Mouse (Mus musculus) common myeloid progenitor, adult 5-6 weeks (primary cell): Measurements from ENCODE around the gene T2. TPM values are rescaled to one million over a fixed set of nuclear protein-coding genes. Genes with fewer than 3 reads are reported as not detected.
"Not testable (repeated sequence)": the region's sequence is repeated elsewhere in the genome, so short reads cannot be mapped to it uniquely, and the experiment has no call there.

ENCODE experiments used
- ATAC-seq: replicated peaks from 2 replicates; pipeline ENCODE4 v1.8.0; 2016; ENCODE audit warnings: low read depth, mild to moderate bottlenecking, moderate TSS enrichment, inconsistent platforms; ENCODE audit not compliant: poor library complexity, severe bottlenecking
- total RNA-seq: library from RNA; stranded (forward); fragments of 200-1000, 187-1606 nt; gene quantifications from 2 replicates; pipeline ENCODE4 v1.2.3, GENCODE M21; 2017

T2 gene
- total RNA-seq, 1 experiment from 2014 or later = not detected

GRCm38 (mm10) chr17:8361281-8362103 lies 5.7 kb downstream of the T2 start:
- ATAC-seq = peak; percentile 54

DNA sequence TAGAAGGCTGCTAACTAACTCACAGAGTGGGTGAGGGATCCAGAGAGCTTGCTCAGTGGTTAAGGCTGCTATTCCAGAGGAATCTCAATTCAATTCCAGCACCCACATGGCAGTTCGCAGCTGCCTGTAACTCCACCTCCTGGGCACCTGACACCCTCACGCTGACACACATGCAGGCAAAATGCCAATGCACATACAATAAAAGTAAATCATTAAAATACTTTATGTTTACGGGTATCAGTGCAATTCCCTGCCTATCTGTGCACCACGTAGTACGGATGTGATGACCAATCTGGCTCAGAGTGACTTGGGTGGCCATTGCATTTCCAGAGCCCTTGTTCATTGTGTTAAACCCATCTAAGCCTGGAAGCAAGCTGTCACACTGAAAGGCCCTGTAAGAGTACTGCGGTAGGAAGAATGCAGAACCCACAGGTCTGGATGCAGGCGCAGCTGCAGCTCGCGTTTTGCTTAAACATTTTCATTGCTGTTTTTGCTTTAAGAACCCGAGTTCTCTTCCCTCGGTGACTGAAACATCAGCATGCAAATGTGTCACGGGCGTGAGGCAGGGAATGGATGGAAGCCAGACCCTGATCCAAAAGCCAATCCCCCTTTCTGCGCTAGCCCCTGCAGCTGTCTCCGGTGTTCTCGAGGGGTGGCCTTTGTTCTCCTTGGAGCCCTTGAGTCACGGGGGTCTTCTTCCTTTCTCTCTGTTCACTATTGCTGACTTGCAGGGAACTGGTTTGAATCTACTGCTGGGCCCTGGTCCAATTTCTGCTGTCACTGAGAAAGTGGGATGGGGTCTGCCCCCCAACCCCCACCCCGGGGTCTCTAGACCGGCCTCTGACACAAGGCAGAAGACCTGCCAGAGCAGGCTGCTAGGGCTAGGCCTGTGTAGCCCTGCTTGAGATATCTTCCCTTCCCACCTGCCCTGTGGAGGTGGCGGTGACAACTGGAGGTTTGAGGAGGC lies 12.0 kb downstream of the T2 start:
- no peak for ATAC-seq

DNA sequence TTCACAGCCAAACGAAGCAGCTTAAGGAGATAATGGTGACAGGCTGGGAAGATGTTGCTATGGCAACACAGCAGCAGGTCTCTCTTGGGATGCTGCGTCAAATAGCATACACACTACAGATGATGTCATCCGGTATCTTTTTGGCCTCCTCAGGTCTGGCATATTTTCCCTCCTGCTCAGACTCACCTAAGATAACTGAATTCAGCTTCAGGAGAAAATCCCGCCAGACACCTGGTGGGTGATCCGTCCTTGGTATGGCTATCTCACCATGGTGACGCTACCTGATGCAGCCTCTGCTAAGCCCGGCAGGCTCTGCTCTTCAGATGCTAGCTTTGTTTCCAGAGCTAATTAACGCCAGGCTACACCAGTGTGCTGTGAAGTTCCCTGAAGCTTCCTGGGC lies 12.8 kb downstream of the T2 start:
- ATAC-seq = no peak

DNA sequence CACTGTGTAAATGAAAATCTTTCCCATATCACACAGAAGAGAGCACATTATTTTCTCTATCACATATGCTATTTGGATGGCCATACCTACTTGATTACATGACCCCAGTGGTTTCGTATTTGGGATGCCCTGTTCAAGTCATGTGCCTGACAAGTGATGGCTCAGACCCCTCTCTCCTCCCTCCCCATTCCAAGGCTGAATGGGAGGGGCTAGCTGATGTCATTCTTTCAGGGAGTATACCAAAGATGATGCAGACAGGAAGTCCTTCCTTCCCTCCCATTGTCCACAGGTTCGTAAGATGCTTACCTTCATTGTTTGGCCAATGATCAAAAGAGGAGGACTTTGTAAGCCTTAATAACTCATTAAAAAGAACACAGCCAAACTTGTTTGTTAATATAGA lies 13.4 kb downstream of the T2 start:
- no peak for ATAC-seq

DNA sequence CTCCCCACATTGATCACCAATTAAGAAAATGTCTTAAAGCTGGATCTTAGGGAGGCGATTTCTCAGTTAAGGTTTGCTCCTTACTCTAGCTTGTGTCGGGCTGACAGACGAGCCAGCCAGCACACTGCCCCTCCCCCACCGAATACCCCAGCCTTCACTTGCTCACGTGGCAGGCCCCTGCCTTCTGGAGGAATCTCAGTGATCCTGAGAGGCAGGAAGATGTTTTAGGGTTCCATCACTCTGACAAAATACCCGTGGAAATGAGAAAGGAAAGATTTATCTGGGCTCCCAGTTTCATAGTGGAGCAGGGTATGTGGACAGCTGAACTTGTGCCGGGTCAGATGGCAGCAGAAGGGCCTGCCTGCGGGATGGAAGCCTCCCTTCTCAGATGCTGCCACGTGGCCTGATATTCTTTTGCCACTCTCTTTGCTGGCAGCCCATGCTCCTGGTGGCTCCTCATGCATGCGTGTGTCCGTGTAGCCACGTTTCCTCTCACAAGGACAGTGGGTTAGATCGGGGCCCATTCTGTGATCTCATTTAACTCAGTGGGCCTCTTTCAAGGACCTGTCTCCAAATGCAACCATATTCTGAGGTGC lies 14.9 kb downstream of the T2 start:
- no peak for ATAC-seq

DNA sequence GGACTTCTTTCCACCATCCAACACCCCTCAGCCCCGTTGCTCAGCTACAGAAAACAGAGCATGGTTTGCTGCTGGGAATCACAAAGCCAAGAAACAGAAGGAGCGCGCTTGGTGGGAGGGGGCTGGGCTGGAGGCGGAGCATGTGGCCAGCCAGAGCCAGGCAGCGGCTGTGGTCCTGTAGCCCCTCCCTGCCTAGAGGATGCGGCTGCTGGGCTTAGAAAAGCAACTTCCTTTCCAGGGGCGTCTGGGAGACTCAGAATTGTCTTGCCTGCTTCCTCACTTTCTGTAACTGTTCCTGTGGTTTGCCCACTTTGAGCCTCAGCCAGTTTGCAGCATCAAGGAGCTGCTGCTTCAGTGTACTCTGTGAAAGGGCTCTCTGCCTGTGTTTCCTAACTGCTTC lies 16.0 kb downstream of the T2 start:
- ATAC-seq = peak; percentile 92

DNA sequence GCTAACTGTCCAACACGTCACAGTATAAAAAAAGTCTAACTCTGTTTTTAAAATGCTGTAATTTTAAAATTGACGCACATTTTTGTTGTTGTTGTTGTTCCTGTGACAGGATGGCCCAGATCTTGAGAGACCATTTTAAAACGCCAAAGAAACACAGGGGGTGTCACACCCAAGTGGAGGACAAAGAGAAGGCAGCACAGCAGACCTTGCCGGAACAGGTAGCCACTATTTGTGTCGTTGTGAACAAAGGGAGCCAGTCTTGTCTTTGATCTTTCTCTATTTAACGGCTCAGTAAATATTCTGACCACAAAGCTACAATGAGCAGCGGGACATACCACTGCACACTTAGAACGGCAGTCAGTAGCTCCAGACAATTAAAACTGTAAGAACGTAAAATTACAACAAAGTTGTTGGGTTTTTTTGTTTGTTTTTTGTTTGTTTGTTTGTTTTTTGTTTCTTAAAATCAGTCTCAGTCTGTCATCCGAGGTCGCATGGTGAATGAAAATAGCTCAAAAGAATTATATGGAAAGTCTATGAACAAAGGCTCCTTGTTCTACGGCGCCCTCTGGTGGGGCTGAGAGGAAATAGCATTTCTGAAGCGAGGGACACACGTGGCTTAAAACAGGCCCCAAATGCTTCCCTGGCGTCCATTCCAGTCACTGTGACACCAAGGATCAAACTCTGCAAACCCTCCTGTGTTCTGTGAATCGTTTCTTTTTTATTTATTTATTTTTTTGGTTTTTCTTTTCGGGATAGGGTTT lies 16.7 kb downstream of the T2 start:
- peak; percentile 73 for ATAC-seq

- ATAC-seq = no peak
Observed at GRCm38 (mm10) chr17:8377298-8377697, 21.5 kb downstream of the T2 start.

GRCm38 (mm10) chr17:8385441-8385840 lies 29.6 kb downstream of the T2 start:
- no peak for ATAC-seq

- ATAC-seq = peak; percentile 37
Observed at GRCm38 (mm10) chr17:8388463-8388862, 32.7 kb downstream of the T2 start.

DNA sequence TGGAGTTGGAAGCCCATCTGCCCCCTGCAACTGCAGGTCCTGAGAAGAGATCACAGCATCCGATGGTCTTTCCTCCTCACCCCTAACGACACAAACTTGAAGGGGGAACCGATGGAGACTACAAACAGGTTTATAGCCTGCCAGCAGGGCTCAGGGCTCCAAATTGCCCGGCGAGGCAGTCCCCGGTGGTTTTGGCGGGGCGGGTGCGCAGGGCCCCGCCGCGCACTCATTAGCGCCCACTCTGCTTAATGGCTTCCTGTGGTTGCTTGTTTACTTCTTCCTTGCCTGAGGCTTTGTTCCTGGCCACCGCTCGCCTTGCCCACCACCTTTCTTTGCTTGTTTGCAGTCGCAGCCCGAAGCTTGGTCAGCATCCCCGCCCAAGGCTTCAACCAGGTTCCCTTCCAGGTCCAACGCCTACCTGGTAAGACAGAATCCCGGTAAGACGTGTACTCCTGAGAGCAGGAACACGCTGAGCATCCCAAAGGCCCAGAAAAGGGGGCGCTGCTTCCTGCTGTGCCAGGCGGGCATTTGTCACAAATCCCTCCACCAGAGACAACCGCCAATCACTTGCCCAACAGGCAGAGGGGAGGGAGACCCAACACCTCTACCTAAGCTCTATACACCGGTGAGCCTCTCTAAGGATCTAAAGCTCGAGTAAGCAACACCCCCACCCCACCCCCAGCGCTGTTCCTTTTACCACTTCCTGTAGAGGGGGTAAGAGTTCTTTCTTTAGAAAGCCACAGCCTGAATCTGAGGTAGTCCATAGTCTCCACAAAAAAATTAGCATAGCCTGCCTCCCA lies 33.4 kb downstream of the T2 start:
- peak; percentile 57 for ATAC-seq

DNA sequence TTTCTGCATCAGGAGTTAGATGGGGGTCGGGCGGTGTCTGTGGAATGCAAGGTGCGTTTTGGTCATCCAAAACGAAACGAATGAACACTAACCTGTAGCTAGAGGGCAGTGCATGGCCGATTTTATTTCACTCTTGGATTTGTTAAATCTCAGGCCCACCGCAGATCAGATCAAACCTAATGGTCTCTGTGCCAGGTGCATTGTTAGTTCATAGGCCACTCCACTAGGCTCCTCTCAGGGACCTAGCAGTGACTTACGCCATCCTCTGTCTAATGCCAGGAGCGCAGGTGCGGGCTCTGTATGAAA lies 34.0 kb downstream of the T2 start:
- no peak for ATAC-seq

- no peak; the same call in 1 of the 2 replicates for ATAC-seq
Observed at GRCm38 (mm10) chr17:8390487-8390886, 34.7 kb downstream of the T2 start.

- ATAC-seq = no peak
Observed at GRCm38 (mm10) chr17:8396371-8396770, 40.6 kb downstream of the T2 start.

- ATAC-seq = no peak
Observed at GRCm38 (mm10) chr17:8397946-8398345, 42.2 kb downstream of the T2 start.

- not testable (repeated sequence) for ATAC-seq
Observed at GRCm38 (mm10) chr17:8403932-8404331, 48.1 kb downstream of the T2 start.

- no peak for ATAC-seq
Observed at GRCm38 (mm10) chr17:8406285-8406684, 50.5 kb downstream of the T2 start.

GRCm38 (mm10) chr17:8408002-8408401 lies 52.2 kb downstream of the T2 start:
- not testable (repeated sequence) for ATAC-seq

DNA sequence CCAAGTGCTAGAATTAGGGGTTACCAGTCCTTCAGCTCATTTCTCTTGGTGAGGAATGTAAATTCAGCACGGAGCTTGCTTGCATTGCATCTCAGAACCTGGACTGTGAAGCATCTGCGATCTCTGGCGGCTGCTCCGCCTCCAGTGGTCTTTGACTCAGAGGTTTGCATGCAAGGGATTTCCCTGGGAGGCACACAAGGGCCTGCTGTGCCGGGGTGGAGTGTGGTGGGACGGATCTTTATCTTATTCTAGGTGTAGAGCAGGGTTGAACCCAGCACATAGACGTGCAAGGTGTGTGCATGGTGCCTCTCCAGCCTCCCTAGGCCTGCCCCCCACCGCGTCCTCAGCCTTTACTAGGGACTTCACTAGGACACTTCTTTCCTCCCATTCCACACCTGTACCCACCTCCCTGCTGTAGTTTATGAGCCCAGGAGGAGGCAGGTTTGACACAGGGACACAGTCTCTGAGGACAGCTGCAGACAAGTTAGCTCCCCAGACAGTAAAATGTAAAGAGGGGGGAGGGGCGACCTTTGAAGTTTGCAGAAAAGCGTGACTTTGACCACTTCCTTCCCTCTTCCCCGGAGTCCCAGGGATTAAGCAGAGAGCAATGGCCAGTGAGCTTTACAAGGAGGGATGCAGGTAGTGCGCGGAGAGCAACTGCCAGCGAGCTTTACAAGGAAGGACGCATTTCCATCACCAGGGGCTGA lies 53.0 kb downstream of the T2 start:
- ATAC-seq = peak; percentile 45
